Mouse (Mus musculus) bone marrow, adult 2 months (tissue): ENCODE data around the gene Rcan2.

Experiments
- CTCF ChIP-seq: fragments of 200-500 bp; IDR thresholded peaks from 2 replicates; pipeline ENCODE4 v1.5.1; 2011; ENCODE audit warnings: low read length, control low read depth; ENCODE audit not compliant: control insufficient read depth, insufficient read depth
- POLR2A ChIP-seq: fragments of 200-500 bp; IDR thresholded peaks from 2 replicates; pipeline ENCODE4 v1.6.1; 2011; ENCODE audit warnings: low read depth, mild to moderate bottlenecking, control low read depth, low read length, borderline replicate concordance; ENCODE audit not compliant: control insufficient read depth

DNA sequence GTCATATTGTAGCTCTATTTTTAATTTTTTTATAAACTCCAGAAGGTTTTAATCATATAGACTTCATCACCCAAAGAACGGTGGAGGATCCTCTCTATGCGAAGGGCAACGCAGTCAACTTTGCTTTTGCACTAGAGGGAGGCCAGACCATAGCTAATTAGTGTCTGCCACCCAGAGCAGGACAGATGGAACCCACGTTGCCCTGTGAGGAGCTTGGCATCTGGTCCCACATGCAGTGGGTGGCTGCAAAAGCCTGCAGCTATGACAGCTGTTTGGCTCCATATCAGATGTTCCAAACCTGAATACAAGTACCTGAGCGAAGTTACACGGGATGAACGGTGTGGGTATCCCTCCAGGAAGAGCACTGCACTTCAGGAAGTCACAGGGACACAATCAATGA lies 86.8 kb downstream of the Rcan2 start:
- no peak for TF ChIP-seq CTCF
- TF ChIP-seq POLR2A, result no peak
